Mouse (Mus musculus) E14TG2a.4 (cell line): ENCODE measurements around the gene Fscn2.

Experiments
- CTCF ChIP-seq: conservative IDR thresholded peaks from 2 replicates; pipeline ENCODE4 v1.5.1; 2014; ENCODE audit warnings: low read length
- NANOG ChIP-seq: IDR thresholded peaks from 2 replicates; pipeline ENCODE4 v1.6.1; 2014; ENCODE audit warnings: borderline replicate concordance, low read length, mixed read lengths
- POU5F1 ChIP-seq: IDR thresholded peaks from 2 replicates; pipeline ENCODE4 v1.6.1; 2014; ENCODE audit warnings: low read length, borderline replicate concordance

- TF ChIP-seq CTCF: no peak
- TF ChIP-seq POU5F1: no peak
- TF ChIP-seq NANOG: no peak
These were observed 46.5 kb upstream of the Fscn2 start for GRCm38 (mm10) chr11:120314721-120315415.
